ENCODE assay signal across 8 mouse cellular contexts in the genomic region with DNA sequence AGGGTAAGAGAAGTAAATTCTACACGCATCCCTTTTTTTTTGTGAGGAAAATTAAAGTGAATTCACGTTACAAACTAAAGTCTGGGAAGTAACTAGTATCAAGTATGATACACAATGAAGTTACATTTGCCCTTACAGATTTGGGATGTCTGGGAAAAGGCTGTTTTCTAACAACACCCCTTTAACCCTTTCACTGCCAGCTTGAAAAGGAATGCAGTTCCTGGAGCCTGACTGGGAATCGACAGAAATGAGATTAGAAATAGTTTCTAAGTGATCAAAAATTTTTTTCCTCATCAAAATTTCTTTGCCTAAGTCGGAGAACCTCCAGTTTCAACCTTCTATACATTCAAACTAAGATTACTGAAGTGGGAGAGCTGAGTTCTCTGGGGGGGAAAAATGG. TPM values are rescaled to one million over a fixed set of nuclear protein-coding genes. Genes with fewer than 3 reads are reported as not detected.
DNase-seq lines count a peak whose midpoint lies in the region; ATAC-seq and TF ChIP-seq lines count a peak whose summit lies in the region.

No protein-coding gene starts in this region.

- ATAC-seq in erythroblast, adult 5-6 weeks (replicated peaks; ENCODE audit: low FRiP score, poor library complexity, severe bottlenecking), result no peak
- ATAC-seq in embryonic facial prominence, embryonic 13.5 days (ENCODE audit: insufficient number of reproducible peaks, insufficient read depth, low FRiP score, low TSS enrichment, low read depth), result no peak
- no peak for ATAC-seq in limb, embryonic 11.5 days (ENCODE audit: insufficient number of reproducible peaks, low FRiP score, low TSS enrichment, low read depth)

- peaks cover 12% of the 10 kb centered on the region for H3K36me3 ChIP-seq in erythroblast, embryonic 14.5 days (ENCODE audit: control insufficient read depth)
- H3K36me3 ChIP-seq in CH12.LX (replicated peaks in 1 of 2; ENCODE audit: control insufficient read depth in 1 of 2, insufficient read depth in 1 of 2, low read length in 1 of 2), result peaks cover 0 to 11% of the 10 kb centered on the region in 2 experiments
- no peaks in the 10 kb centered on the region for H3K36me3 ChIP-seq in embryonic facial prominence, embryonic 13.5 days
- no peaks in the 10 kb centered on the region for H3K36me3 ChIP-seq in limb, embryonic 11.5 days (ENCODE audit: control insufficient read depth, insufficient read depth, low read length)
- no peaks in the 10 kb centered on the region; the same call in 1 of the 2 replicates for H3K36me3 ChIP-seq in small intestine, adult 2 months (ENCODE audit: control insufficient read depth, insufficient read depth, low read length)

- no peak for TF ChIP-seq CTCF in CH12.LX (conservative IDR thresholded peaks at IDR 0.05 in 1 of 2, IDR thresholded peaks at IDR 0.05 in 1 of 2; ENCODE audit: low read depth in 2 of 2, low read length in 2 of 2)
- TF ChIP-seq CTCF in small intestine, adult 2 months (IDR thresholded peaks at IDR 0.05; ENCODE audit: extremely low read depth, insufficient read length, insufficient replicate concordance, low read depth, low read length), result no peak

- TF ChIP-seq RAD21 in CH12.LX (IDR thresholded peaks at IDR 0.05; ENCODE audit: low read depth, low read length), result no peak

- H3K79me2 ChIP-seq in CH12.LX (replicated peaks; ENCODE audit: control insufficient read depth, extremely low read depth, insufficient read depth, poor library complexity, severe bottlenecking), result peaks cover 29% of the 10 kb centered on the region

- intact Hi-C loops in left cerebral cortex, postnatal 4 days (cut with DNase I), result no loop called here

- H3K27me3 ChIP-seq in erythroblast, embryonic 14.5 days (ENCODE audit: control insufficient read depth), result no peaks in the 10 kb centered on the region
- no peaks in the 10 kb centered on the region for H3K27me3 ChIP-seq in CH12.LX (replicated peaks)
- H3K27me3 ChIP-seq in embryonic facial prominence, embryonic 13.5 days, result no peaks in the 10 kb centered on the region
- H3K27me3 ChIP-seq in limb, embryonic 11.5 days (ENCODE audit: control insufficient read depth, insufficient read depth, low read length), result no peaks in the 10 kb centered on the region
- no peaks in the 10 kb centered on the region for H3K27me3 ChIP-seq in small intestine, adult 2 months (ENCODE audit: control insufficient read depth, insufficient read depth, low read length)

- peak overlapping the region; percentile 94 for H3K9ac ChIP-seq in CH12.LX (ENCODE audit: insufficient read depth, low read depth)
- H3K9ac ChIP-seq in embryonic facial prominence, embryonic 13.5 days, result peak overlapping the region; percentile 89
- H3K9ac ChIP-seq in limb, embryonic 11.5 days (ENCODE audit: low read length), result peak overlapping the region; percentile 56

- peak overlapping the region; percentile 81 for H3K4me2 ChIP-seq in CH12.LX (ENCODE audit: insufficient read depth, low read depth, poor library complexity, severe bottlenecking)
- peak overlapping the region; percentile 74 for H3K4me2 ChIP-seq in embryonic facial prominence, embryonic 13.5 days
- H3K4me2 ChIP-seq in limb, embryonic 11.5 days (ENCODE audit: low read depth, severe bottlenecking), result peak overlapping the region; percentile 77

- peaks cover 28% of the 10 kb centered on the region for H3K4me1 ChIP-seq in erythroblast, embryonic 14.5 days (ENCODE audit: control insufficient read depth)
- peaks cover 2 to 37% of the 10 kb centered on the region in 2 experiments; a peak in 3 of 4 replicates for H3K4me1 ChIP-seq in CH12.LX (ENCODE audit: control insufficient read depth in 1 of 2, insufficient read depth in 2 of 2)
- H3K4me1 ChIP-seq in embryonic facial prominence, embryonic 13.5 days, result peaks cover 16% of the 10 kb centered on the region
- 0 out of 2 replicates have a peak, but pooled peaks cover 4% of the 10 kb centered on the region for H3K4me1 ChIP-seq in limb, embryonic 11.5 days (ENCODE audit: control insufficient read depth, insufficient read depth, low read length)
- no peaks in the 10 kb centered on the region for H3K4me1 ChIP-seq in small intestine, adult 2 months (ENCODE audit: control insufficient read depth, insufficient read depth, insufficient read length, low read length)

- dilution Hi-C loops in CH12.LX (cut with MboI; ENCODE audit: extremely low pct_ligation_motif_present, extremely low pct_unique_long_range_greater_than_20kb, low sequenced_read_pairs), result no loop called here

- H3K4me3 ChIP-seq in erythroblast, embryonic 14.5 days (replicated peaks), result peak overlapping the region; percentile 100
- H3K4me3 ChIP-seq in CH12.LX (replicated peaks in 1 of 3; ENCODE audit: low read depth in 2 of 3, low read length in 2 of 3, poor library complexity in 1 of 3), result peak overlapping the region; percentile 77 to 93 (median 82)
- H3K4me3 ChIP-seq in embryonic facial prominence, embryonic 13.5 days, result peak overlapping the region; percentile 98
- H3K4me3 ChIP-seq in limb, embryonic 11.5 days (ENCODE audit: low read depth, low read length), result peak overlapping the region; percentile 75
- peak overlapping the region; percentile 84; the same call in 1 of the 2 replicates for H3K4me3 ChIP-seq in small intestine, adult 2 months (ENCODE audit: low read depth, low read length)

- TF ChIP-seq POLR2A in CH12.LX (IDR thresholded peaks at IDR 0.05; ENCODE audit: low read depth, low read length), result no peak
- TF ChIP-seq POLR2A in small intestine, adult 2 months (IDR thresholded peaks at IDR 0.05; ENCODE audit: low read depth, low read length), result no peak

- no peak for DNase-seq in CH12.LX (ENCODE audit: extremely low read depth)
- DNase-seq in limb, embryonic 11.5 days (ENCODE audit: low spot score), result no peak
- DNase-seq in layer of hippocampus, adult 9-11 months, result no peak
- no peak for DNase-seq in left cerebral cortex, postnatal 4 days

- no peaks in the 10 kb centered on the region for H3K9me3 ChIP-seq in erythroblast, embryonic 14.5 days (ENCODE audit: control insufficient read depth, low read length)
- H3K9me3 ChIP-seq in CH12.LX (replicated peaks; ENCODE audit: low read length), result no peaks in the 10 kb centered on the region
- no peaks in the 10 kb centered on the region for H3K9me3 ChIP-seq in embryonic facial prominence, embryonic 13.5 days
- H3K9me3 ChIP-seq in limb, embryonic 11.5 days (ENCODE audit: control insufficient read depth, low read length), result no peaks in the 10 kb centered on the region

- 15% methylated on average over 4 of the region's 4 CpGs for WGBS in embryonic facial prominence, embryonic 13.5 days
- WGBS in limb, embryonic 11.5 days, result 29% methylated on average over 4 of the region's 4 CpGs
- WGBS in small intestine, adult 2 months, result 11% methylated on average over 4 of the region's 4 CpGs

- H3K27ac ChIP-seq in CH12.LX (ENCODE audit: insufficient read depth, low read depth), result no peak overlapping the region
- no peak overlapping the region for H3K27ac ChIP-seq in embryonic facial prominence, embryonic 13.5 days
- H3K27ac ChIP-seq in limb, embryonic 11.5 days (replicated peaks; ENCODE audit: low read depth, low read length), result no peak overlapping the region
- no peak overlapping the region for H3K27ac ChIP-seq in small intestine, adult 2 months (ENCODE audit: insufficient read depth, low read depth, low read length)

- no peak for TF ChIP-seq EP300 in CH12.LX (IDR thresholded peaks at IDR 0.05; ENCODE audit: low read length)

- in situ Hi-C loops in CH12.LX (cut with MboI; ENCODE audit: low pct_ligation_motif_present, low pct_unique_long_range_greater_than_20kb, low sequenced_read_pairs), result no loop called here

RNA-seq across cellular contexts. Expression of a gene that starts 0.9 kb away (rescaled TPM):
- 3.3 and 6.4 TPM in 2 replicates for polyA plus RNA-seq in erythroblast, embryonic 14.5 days (2012)
- total RNA-seq in erythroblast, adult 5-6 weeks (2015; ENCODE audit: low replicate concordance), result 15.9 and 23.2 TPM in 2 replicates
- 73.7 and 102 TPM in 2 replicates for total RNA-seq in erythroblast, adult 5-6 weeks (2017; ENCODE audit: low replicate concordance)
- 73.6 and 76.0 TPM in 2 replicates for total RNA-seq in CH12.LX (2012; rRNA removed)
- total RNA-seq in CH12.LX (2014; rRNA removed), result 82.8 and 83.0 TPM in 2 replicates
- polyA plus RNA-seq in CH12.LX (2012; ENCODE audit: insufficient read length, low read depth), result 117 and 132 TPM in 2 replicates
- polyA plus RNA-seq in embryonic facial prominence, embryonic 13.5 days (2015; fragmentation: Nextera tagmentation; extraction: Ambion mirVana), result 119 and 133 TPM in 2 replicates
- 92.2 and 97.1 TPM in 2 replicates for polyA plus RNA-seq in limb, embryonic 11.5 days (2014; fragmentation: Nextera tagmentation; extraction: Ambion mirVana)
- polyA plus RNA-seq in small intestine, adult 2 months (2012; rRNA removed), result 27.7 and 55.3 TPM in 2 replicates
- total RNA-seq in left cerebral cortex, postnatal 4 days (2021), result 10 to 100 TPM; 58.6 to 61.6 TPM

RNA-seq across cellular contexts. Expression of a gene that starts 1.0 kb away (rescaled TPM):
- polyA plus RNA-seq in erythroblast, embryonic 14.5 days (2012), result 2.8 and 4.6 TPM in 2 replicates
- 36.1 and 37.4 TPM in 2 replicates for total RNA-seq in erythroblast, adult 5-6 weeks (2015; ENCODE audit: low replicate concordance)
- total RNA-seq in erythroblast, adult 5-6 weeks (2017; ENCODE audit: low replicate concordance), result 30.8 and 35.7 TPM in 2 replicates
- total RNA-seq in CH12.LX (2012; rRNA removed), result 78.3 and 81.4 TPM in 2 replicates
- 118 and 125 TPM in 2 replicates for total RNA-seq in CH12.LX (2014; rRNA removed)
- polyA plus RNA-seq in CH12.LX (2012; ENCODE audit: insufficient read length, low read depth), result 69.5 and 77.9 TPM in 2 replicates
- 115 and 127 TPM in 2 replicates for polyA plus RNA-seq in embryonic facial prominence, embryonic 13.5 days (2015; fragmentation: Nextera tagmentation; extraction: Ambion mirVana)
- polyA plus RNA-seq in limb, embryonic 11.5 days (2014; fragmentation: Nextera tagmentation; extraction: Ambion mirVana), result 119 and 127 TPM in 2 replicates
- polyA plus RNA-seq in small intestine, adult 2 months (2012; rRNA removed), result 53.6 and 88.1 TPM in 2 replicates
- 10 to 100 TPM; 42.2 to 44.9 TPM for total RNA-seq in left cerebral cortex, postnatal 4 days (2021)

RNA-seq across cellular contexts. Expression of a gene that starts 48.1 kb away (rescaled TPM):
- not detected in 2 replicates for polyA plus RNA-seq in erythroblast, embryonic 14.5 days (2012)
- not detected in 2 replicates for total RNA-seq in erythroblast, adult 5-6 weeks (2015; ENCODE audit: low replicate concordance)
- not detected in 2 replicates for total RNA-seq in erythroblast, adult 5-6 weeks (2017; ENCODE audit: low replicate concordance)
- total RNA-seq in CH12.LX (2012; rRNA removed) (not detected in 2 replicates), CH12.LX (2014; rRNA removed) (not detected in 2 replicates)
- polyA plus RNA-seq in CH12.LX (2012; ENCODE audit: insufficient read length, low read depth), result not detected in 2 replicates
- polyA plus RNA-seq in embryonic facial prominence, embryonic 13.5 days (2015; fragmentation: Nextera tagmentation; extraction: Ambion mirVana), result not detected in 2 replicates
- not detected in 2 replicates for polyA plus RNA-seq in limb, embryonic 11.5 days (2014; fragmentation: Nextera tagmentation; extraction: Ambion mirVana)
- polyA plus RNA-seq in small intestine, adult 2 months (2012; rRNA removed), result not detected in 2 replicates
- 1 to 10 TPM; 1.6 to 2.6 TPM for total RNA-seq in left cerebral cortex, postnatal 4 days (2021)

RNA-seq across cellular contexts. Expression of a gene that starts 49.1 kb away (rescaled TPM):
- 0.02 TPM in 1 of 2 replicates, not detected in the other for polyA plus RNA-seq in erythroblast, embryonic 14.5 days (2012)
- not detected in 2 replicates for total RNA-seq in erythroblast, adult 5-6 weeks (2015; ENCODE audit: low replicate concordance)
- total RNA-seq in erythroblast, adult 5-6 weeks (2017; ENCODE audit: low replicate concordance), result not detected in 2 replicates
- total RNA-seq in CH12.LX (2012; rRNA removed) (0.13 and 0.21 TPM in 2 replicates), CH12.LX (2014; rRNA removed) (not detected in 2 replicates)
- not detected in 2 replicates for polyA plus RNA-seq in CH12.LX (2012; ENCODE audit: insufficient read length, low read depth)
- polyA plus RNA-seq in embryonic facial prominence, embryonic 13.5 days (2015; fragmentation: Nextera tagmentation; extraction: Ambion mirVana), result 0.47 and 1.2 TPM in 2 replicates
- polyA plus RNA-seq in limb, embryonic 11.5 days (2014; fragmentation: Nextera tagmentation; extraction: Ambion mirVana), result 0.44 and 0.51 TPM in 2 replicates
- polyA plus RNA-seq in small intestine, adult 2 months (2012; rRNA removed), result 0.03 and 0.04 TPM in 2 replicates
- 10 to 100 TPM; 10.3 to 10.8 TPM for total RNA-seq in left cerebral cortex, postnatal 4 days (2021)

RNA-seq across cellular contexts. Expression of a gene that starts 51.5 kb away (rescaled TPM):
- not detected in 2 replicates for polyA plus RNA-seq in erythroblast, embryonic 14.5 days (2012)
- total RNA-seq in erythroblast, adult 5-6 weeks (2015; ENCODE audit: low replicate concordance), result not detected in 2 replicates
- not detected in 2 replicates for total RNA-seq in erythroblast, adult 5-6 weeks (2017; ENCODE audit: low replicate concordance)
- 1.0 and 1.4 TPM in 2 replicates for total RNA-seq in CH12.LX (2012; rRNA removed)
- total RNA-seq in CH12.LX (2014; rRNA removed), result 1.2 and 2.3 TPM in 2 replicates
- 2.2 and 2.6 TPM in 2 replicates for polyA plus RNA-seq in CH12.LX (2012; ENCODE audit: insufficient read length, low read depth)
- not detected in 2 replicates for polyA plus RNA-seq in embryonic facial prominence, embryonic 13.5 days (2015; fragmentation: Nextera tagmentation; extraction: Ambion mirVana)
- not detected in 2 replicates for polyA plus RNA-seq in limb, embryonic 11.5 days (2014; fragmentation: Nextera tagmentation; extraction: Ambion mirVana)
- 0.04 and 0.05 TPM in 2 replicates for polyA plus RNA-seq in small intestine, adult 2 months (2012; rRNA removed)
- not detected for total RNA-seq in left cerebral cortex, postnatal 4 days (2021)
